Mouse (Mus musculus) embryonic fibroblast, embryonic 13.5 days (primary cell): Measurements from ENCODE around the gene Gm43951.

Source experiments
- CTCF ChIP-seq: IDR thresholded peaks from 2 replicates; pipeline ENCODE4 v1.5.1; 2011; ENCODE audit warnings: mild to moderate bottlenecking, control low read depth, low read length, moderate library complexity, borderline replicate concordance; ENCODE audit not compliant: insufficient read depth
- POLR2A ChIP-seq: IDR thresholded peaks from 2 replicates; pipeline ENCODE4 v1.6.1; 2011; ENCODE audit warnings: low read depth, mild to moderate bottlenecking, control low read depth, low read length, moderate library complexity

DNA sequence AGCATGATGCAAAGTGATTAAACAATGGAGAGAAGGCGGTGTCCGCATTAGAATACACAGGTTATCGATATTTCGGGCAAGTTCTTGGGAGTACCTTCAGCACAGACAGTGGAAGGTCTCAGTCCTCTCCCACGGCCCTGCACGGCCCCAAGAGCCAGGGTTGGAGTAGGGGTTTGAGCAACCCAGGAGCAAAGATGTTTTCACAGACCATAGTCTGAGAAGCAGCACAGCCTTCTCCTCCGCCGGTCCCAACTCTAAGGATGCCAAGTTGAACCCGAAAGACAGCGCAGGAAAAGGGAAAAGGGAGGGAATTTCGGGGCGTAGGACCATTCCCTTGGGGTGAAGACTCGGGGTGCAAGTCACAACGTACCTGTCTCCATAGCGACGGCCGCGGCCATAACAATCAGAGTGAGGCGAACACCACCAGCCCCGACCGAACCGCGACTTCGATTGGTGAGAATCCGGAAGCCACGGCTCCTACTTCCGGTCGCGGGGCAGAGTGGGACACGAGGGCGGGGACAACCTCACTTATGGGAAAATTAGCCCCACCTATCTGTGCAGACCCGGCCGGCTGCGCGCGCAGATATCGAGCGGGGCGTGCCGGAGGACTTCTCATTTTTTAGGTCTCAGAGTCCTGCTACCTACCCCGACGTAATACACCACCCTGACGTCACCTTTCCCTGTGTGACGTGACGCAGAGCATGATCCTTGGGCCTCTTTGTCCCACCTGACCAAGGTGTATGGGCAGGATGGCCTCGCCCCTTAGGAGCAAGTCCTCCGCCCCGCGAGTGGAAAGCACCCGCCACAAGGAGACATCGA is 8.2 kb upstream of the Gm43951 start:
- TF ChIP-seq POLR2A, result peak; percentile 77
- no peak for TF ChIP-seq CTCF
